Mouse (Mus musculus) lung, adult 2 months (tissue): ENCODE measurements around the gene Trat1.

ENCODE experiments used
- CTCF ChIP-seq: fragments of 200-500 bp; IDR thresholded peaks from 2 replicates; pipeline ENCODE4 v1.5.1; 2011; ENCODE audit warnings: mild to moderate bottlenecking, low read length, control low read depth; ENCODE audit not compliant: insufficient read depth
- POLR2A ChIP-seq: fragments of 200-500 bp; IDR thresholded peaks from 2 replicates; pipeline ENCODE4 v1.6.1; 2011; ENCODE audit warnings: low read depth, mild to moderate bottlenecking, control low read depth, low read length, borderline replicate concordance; ENCODE audit errors: extremely low read depth

DNA sequence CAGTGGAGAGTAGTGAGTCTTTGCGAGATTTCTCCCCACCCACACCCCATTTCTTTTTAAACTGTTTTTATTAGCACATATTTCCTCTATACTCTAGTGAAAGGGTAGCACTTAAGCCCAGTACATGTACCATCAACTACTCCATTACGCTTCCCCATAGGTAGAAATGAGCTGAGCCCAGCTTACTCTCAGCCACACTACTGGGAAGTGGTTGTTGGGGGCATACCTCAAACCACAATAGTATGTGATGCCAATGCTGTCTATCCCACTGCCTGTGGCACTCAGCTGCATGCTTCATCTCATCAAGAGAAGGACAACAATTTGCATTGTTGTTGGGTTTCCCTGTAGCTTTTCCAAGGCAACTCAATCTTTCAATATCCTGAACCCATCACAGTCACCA lies 29.1 kb upstream of the Trat1 start:
- TF ChIP-seq CTCF (no peak), POLR2A (no peak)
